Mouse (Mus musculus): ENCODE measurements at regions not wholly inside any gene's neighbourhood (a gene's known extent, or its start where the extent isn't known, plus 50 kb on each side); places are given as distances from the start of the nearest gene placed in this dataset.

- Histone ChIP-seq H3K36me3 (ENCODE audit: insufficient read depth, low read length) (no peaks in the 10 kb centered on the region), H3K4me3 (replicated peaks; ENCODE audit: low read length) (no peak overlapping the region), H3K27me3 (ENCODE audit: insufficient read depth, low read length) (no peaks in the 10 kb centered on the region), H3K4me1 (replicated peaks; ENCODE audit: low read depth, low read length) (no peaks in the 10 kb centered on the region), H3K9me3 (ENCODE audit: low read length) (no peaks in the 10 kb centered on the region)
- TF ChIP-seq CTCF (conservative IDR thresholded peaks at IDR 0.05; ENCODE audit: low read length) (no peak), NANOG (IDR thresholded peaks at IDR 0.05; ENCODE audit: borderline replicate concordance, low read length) (no peak), POU5F1 (IDR thresholded peaks at IDR 0.05; ENCODE audit: borderline replicate concordance, low read length) (no peak)
These were observed 317.7 kb upstream of the Nwd2 start for GRCm38 (mm10) chr5:63331186-63331585.

DNA sequence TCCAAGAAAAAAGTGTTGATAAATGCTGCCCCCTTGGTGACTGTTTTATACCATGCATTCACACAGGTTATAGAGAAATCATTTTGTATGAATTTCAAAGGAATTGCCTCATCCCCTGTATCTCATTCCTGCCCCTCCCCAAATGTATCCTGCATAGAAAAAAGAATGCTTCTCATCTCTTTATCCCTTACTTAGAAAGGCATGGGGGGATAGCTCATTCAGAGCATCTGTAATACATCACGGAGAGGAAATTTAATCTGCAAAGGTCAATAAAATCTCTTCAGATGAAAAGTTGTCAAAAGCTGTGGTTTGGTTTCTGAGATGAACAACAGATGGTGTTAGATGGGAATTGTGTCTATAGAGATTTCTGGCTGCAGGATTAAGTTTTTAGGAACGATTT, 297.8 kb upstream of the Nwd2 start:
- Histone ChIP-seq H3K4me3 (replicated peaks; ENCODE audit: low read length) (no peak overlapping the region), H3K27me3 (ENCODE audit: insufficient read depth, low read length) (no peaks in the 10 kb centered on the region), H3K36me3 (ENCODE audit: insufficient read depth, low read length) (no peaks in the 10 kb centered on the region), H3K4me1 (replicated peaks; ENCODE audit: low read depth, low read length) (no peaks in the 10 kb centered on the region), H3K9me3 (ENCODE audit: low read length) (no peaks in the 10 kb centered on the region)
- TF ChIP-seq CTCF (conservative IDR thresholded peaks at IDR 0.05; ENCODE audit: low read length) (no peak), POU5F1 (IDR thresholded peaks at IDR 0.05; ENCODE audit: borderline replicate concordance, low read length) (no peak), NANOG (IDR thresholded peaks at IDR 0.05; ENCODE audit: borderline replicate concordance, low read length) (no peak)

DNA sequence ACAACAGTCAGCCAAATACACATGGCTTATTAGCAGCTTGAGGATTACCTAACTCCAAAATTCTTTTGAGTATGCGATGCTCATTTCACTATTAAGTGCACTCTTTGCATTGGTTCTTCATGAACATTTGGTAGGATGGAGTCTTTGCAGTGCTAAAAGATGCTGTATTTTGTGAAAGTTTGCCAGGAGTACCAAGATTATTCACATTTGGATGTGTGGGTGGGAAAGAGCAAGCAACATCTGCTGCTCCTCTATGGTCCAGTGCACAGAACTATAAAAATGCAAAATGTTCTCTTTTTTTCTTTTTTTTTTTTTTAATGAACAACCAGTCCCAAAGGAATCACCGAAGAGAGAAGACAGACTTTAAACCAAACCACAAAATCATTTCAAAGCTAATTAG, 256.9 kb upstream of the Nwd2 start:
- Histone ChIP-seq H3K27me3 (ENCODE audit: insufficient read depth, low read length) (no peaks in the 10 kb centered on the region), H3K9me3 (ENCODE audit: low read length) (no peaks in the 10 kb centered on the region), H3K4me1 (replicated peaks; ENCODE audit: low read depth, low read length) (no peaks in the 10 kb centered on the region), H3K36me3 (ENCODE audit: insufficient read depth, low read length) (no peaks in the 10 kb centered on the region), H3K4me3 (replicated peaks; ENCODE audit: low read length) (no peak overlapping the region)
- TF ChIP-seq CTCF (conservative IDR thresholded peaks at IDR 0.05; ENCODE audit: low read length): no peak
- TF ChIP-seq NANOG (IDR thresholded peaks at IDR 0.05; ENCODE audit: borderline replicate concordance, low read length): no peak
- TF ChIP-seq POU5F1 (IDR thresholded peaks at IDR 0.05; ENCODE audit: borderline replicate concordance, low read length): no peak

DNA sequence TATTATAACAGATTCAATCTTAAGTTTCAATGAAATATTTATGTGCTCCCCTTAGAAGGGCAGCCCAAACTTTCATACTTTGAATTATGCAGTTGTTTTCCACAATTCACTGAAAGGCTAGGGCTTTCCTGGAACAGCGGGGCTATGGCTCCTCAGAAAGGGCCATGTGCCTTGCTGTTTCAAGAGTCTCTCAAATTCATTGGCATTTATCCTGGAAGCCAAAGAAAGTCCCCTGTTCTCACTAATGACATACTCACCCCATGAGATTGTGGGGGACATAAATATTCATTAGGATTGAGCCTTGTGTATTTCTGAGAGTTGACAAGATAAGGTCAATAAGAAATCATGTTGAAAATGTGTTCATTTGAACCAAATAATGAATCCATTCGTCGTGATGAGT, 250.9 kb upstream of the Nwd2 start:
- H3K4me1 ChIP-seq (replicated peaks; ENCODE audit: low read depth, low read length): no peaks in the 10 kb centered on the region

GRCm38 (mm10) chr5:63430167-63430566, 218.7 kb upstream of the Nwd2 start:
- Histone ChIP-seq H3K4me3 (replicated peaks; ENCODE audit: low read length) (no peak overlapping the region), H3K27me3 (ENCODE audit: insufficient read depth, low read length) (no peaks in the 10 kb centered on the region), H3K36me3 (ENCODE audit: insufficient read depth, low read length) (no peaks in the 10 kb centered on the region), H3K4me1 (replicated peaks; ENCODE audit: low read depth, low read length) (no peaks in the 10 kb centered on the region), H3K9me3 (ENCODE audit: low read length) (no peaks in the 10 kb centered on the region)
- TF ChIP-seq NANOG (IDR thresholded peaks at IDR 0.05; ENCODE audit: borderline replicate concordance, low read length): no peak
- no peak for TF ChIP-seq CTCF (conservative IDR thresholded peaks at IDR 0.05; ENCODE audit: low read length)
- no peak for TF ChIP-seq POU5F1 (IDR thresholded peaks at IDR 0.05; ENCODE audit: borderline replicate concordance, low read length)

More for the DNA sequence above, 250.9 kb upstream of the Nwd2 start:
- no peaks in the 10 kb centered on the region for H3K9me3 ChIP-seq (ENCODE audit: low read length)
- H3K4me3 ChIP-seq (replicated peaks; ENCODE audit: low read length): no peak overlapping the region
- H3K36me3 ChIP-seq (ENCODE audit: insufficient read depth, low read length): no peaks in the 10 kb centered on the region
- TF ChIP-seq POU5F1 (IDR thresholded peaks at IDR 0.05; ENCODE audit: borderline replicate concordance, low read length) (no peak), NANOG (IDR thresholded peaks at IDR 0.05; ENCODE audit: borderline replicate concordance, low read length) (no peak)
- H3K27me3 ChIP-seq (ENCODE audit: insufficient read depth, low read length): no peaks in the 10 kb centered on the region

GRCm38 (mm10) chr5:63444407-63444806, 204.5 kb upstream of the Nwd2 start:
- TF ChIP-seq NANOG (IDR thresholded peaks at IDR 0.05; ENCODE audit: borderline replicate concordance, low read length): no peak
- no peak for TF ChIP-seq CTCF (conservative IDR thresholded peaks at IDR 0.05; ENCODE audit: low read length)
- no peak for TF ChIP-seq POU5F1 (IDR thresholded peaks at IDR 0.05; ENCODE audit: borderline replicate concordance, low read length)
- no peaks in the 10 kb centered on the region for H3K27me3 ChIP-seq (ENCODE audit: insufficient read depth, low read length)
- H3K4me1 ChIP-seq (replicated peaks; ENCODE audit: low read depth, low read length): no peaks in the 10 kb centered on the region
- H3K4me3 ChIP-seq (replicated peaks; ENCODE audit: low read length): no peak overlapping the region
- H3K9me3 ChIP-seq (ENCODE audit: low read length): no peaks in the 10 kb centered on the region
- H3K36me3 ChIP-seq (ENCODE audit: insufficient read depth, low read length): no peaks in the 10 kb centered on the region

- Histone ChIP-seq H3K4me1 (replicated peaks; ENCODE audit: low read depth, low read length) (no peaks in the 10 kb centered on the region), H3K36me3 (ENCODE audit: insufficient read depth, low read length) (no peaks in the 10 kb centered on the region), H3K4me3 (replicated peaks; ENCODE audit: low read length) (no peak overlapping the region), H3K27me3 (ENCODE audit: insufficient read depth, low read length) (no peaks in the 10 kb centered on the region), H3K9me3 (ENCODE audit: low read length) (no peaks in the 10 kb centered on the region)
- no peak for TF ChIP-seq NANOG (IDR thresholded peaks at IDR 0.05; ENCODE audit: borderline replicate concordance, low read length)
- TF ChIP-seq POU5F1 (IDR thresholded peaks at IDR 0.05; ENCODE audit: borderline replicate concordance, low read length): no peak
- TF ChIP-seq CTCF (conservative IDR thresholded peaks at IDR 0.05; ENCODE audit: low read length): no peak
These were observed 203.7 kb upstream of the Nwd2 start for GRCm38 (mm10) chr5:63445171-63445570.

DNA sequence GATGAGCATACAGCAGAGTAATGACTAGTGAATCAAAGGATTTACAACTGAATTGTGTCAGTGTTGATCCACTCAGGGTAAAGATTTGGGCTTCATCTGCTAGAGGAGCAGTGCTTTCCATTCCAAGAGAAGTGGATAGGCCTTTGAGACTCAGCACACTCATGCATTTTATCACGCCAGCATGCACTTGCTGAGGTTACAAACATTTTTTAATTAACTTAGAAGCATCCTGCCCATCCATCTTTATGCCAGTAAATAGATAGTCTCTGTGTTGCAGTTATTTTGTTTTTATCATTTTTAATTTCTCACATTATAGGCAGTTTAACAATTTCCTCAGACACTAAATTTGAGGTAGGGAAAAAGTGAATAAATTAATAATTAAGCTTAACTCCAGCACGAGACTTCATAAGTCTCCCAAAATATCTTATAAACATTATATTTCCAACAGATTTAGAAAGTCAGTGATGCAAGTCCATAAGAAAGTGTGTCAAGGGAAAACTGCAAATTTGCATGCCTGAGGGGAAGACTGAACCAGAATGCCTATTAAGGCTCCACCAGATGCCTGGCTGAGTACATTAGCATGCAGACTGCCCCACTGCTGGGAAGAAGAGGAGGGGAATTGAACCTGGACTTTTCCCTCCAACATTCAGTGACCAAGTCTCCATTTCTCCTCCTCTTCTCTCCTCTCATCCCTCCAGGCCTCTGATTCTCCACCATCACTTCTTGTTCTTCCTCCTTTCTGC, 180.2 kb upstream of the Nwd2 start:
- Histone ChIP-seq H3K36me3 (ENCODE audit: insufficient read depth, low read length) (no peaks in the 10 kb centered on the region), H3K9me3 (ENCODE audit: low read length) (peaks cover 4% of the 10 kb centered on the region; the same call in 1 of the 2 replicates), H3K4me3 (replicated peaks; ENCODE audit: low read length) (no peak overlapping the region), H3K27me3 (ENCODE audit: insufficient read depth, low read length) (no peaks in the 10 kb centered on the region), H3K4me1 (replicated peaks; ENCODE audit: low read depth, low read length) (no peaks in the 10 kb centered on the region)
- no peak for TF ChIP-seq CTCF (conservative IDR thresholded peaks at IDR 0.05; ENCODE audit: low read length)
- TF ChIP-seq POU5F1 (IDR thresholded peaks at IDR 0.05; ENCODE audit: borderline replicate concordance, low read length): no peak
- TF ChIP-seq NANOG (IDR thresholded peaks at IDR 0.05; ENCODE audit: borderline replicate concordance, low read length): no peak

DNA sequence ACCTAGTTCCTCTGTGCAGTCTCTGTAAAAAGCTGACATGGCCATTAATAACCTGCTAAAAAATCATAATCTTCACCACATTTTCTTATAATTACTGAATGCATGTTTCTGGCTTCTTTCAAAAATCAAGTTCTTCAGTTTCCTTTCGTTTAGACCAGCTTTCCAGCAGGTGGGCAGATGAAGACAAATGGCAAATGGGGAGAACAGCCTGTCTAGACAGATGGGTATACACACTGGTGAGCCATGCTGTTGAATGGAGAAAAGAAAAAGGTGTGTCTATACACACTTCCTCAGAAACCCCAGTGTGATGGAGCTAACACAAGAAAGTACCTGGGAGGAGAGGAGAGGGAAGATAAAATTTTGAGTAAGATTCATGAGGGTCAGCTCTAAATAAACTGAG, 179.2 kb upstream of the Nwd2 start:
- no peaks in the 10 kb centered on the region for H3K4me1 ChIP-seq (replicated peaks; ENCODE audit: low read depth, low read length)
- H3K36me3 ChIP-seq (ENCODE audit: insufficient read depth, low read length): no peaks in the 10 kb centered on the region
- no peaks in the 10 kb centered on the region for H3K27me3 ChIP-seq (ENCODE audit: insufficient read depth, low read length)
- peaks cover 4% of the 10 kb centered on the region; the same call in 1 of the 2 replicates for H3K9me3 ChIP-seq (ENCODE audit: low read length)
- no peak overlapping the region for H3K4me3 ChIP-seq (replicated peaks; ENCODE audit: low read length)
- TF ChIP-seq POU5F1 (IDR thresholded peaks at IDR 0.05; ENCODE audit: borderline replicate concordance, low read length) (no peak), CTCF (conservative IDR thresholded peaks at IDR 0.05; ENCODE audit: low read length) (no peak), NANOG (IDR thresholded peaks at IDR 0.05; ENCODE audit: borderline replicate concordance, low read length) (no peak)
